ENCODE assay signal across 24 mouse cellular contexts in the genomic region with DNA sequence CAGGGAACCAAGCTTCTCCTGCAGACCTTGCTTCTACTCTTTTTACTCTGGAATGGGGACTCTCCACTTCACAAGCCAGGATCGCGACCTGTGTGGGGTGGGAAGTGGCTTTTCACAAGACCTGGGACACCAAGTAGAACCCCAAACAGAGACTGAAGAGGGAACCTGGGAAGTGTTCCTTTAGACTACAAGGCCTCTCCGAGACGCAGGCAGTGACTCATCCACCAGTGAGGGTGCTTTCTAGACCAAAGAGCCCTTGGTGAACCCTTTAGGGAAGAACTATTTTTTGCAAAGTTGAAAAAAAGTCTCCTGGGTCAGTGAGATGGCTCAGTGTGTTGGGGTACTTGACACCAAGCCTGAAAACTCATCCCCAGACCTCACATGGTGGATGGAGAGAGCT.
DNase-seq lines count a peak whose midpoint lies in the region; ATAC-seq and TF ChIP-seq lines count a peak whose summit lies in the region.
"Had no signal": no experiment of that assay in that cellular context is flagged by ENCODE, and none has a peak within 500 bp of the region (broad histone marks: within the 10 kb centered on the region; RNA-seq: fewer than 3 reads in every experiment).

No protein-coding gene starts in this region.

- ATAC-seq in lung, embryonic 16.5 days (ENCODE audit: low read depth), result no peak
- peak; percentile 73 for ATAC-seq in lung, postnatal 0 days
- no peak for ATAC-seq in intestine, embryonic 15.5 days
- ATAC-seq: activated CD4-positive, CD25-positive, alpha-beta regulatory T cell, adult 4 months; CD4-positive, CD25-positive, alpha-beta regulatory T cell, adult 4 months; Patski had no signal

- no peak overlapping the region for H3K9ac ChIP-seq in lung, embryonic 16.5 days (ENCODE audit: low read length)
- H3K9ac ChIP-seq in lung, postnatal 0 days (replicated peaks; ENCODE audit: low read depth), result no peak overlapping the region
- H3K9ac ChIP-seq in intestine, embryonic 15.5 days, result no peak overlapping the region

- DNase-seq in lung, postnatal 4 days, result no peak
- DNase-seq in lung, postnatal 0 days (ENCODE audit: low spot score), result no peak
- no peak for DNase-seq in lung, postnatal 14 days
- peak; percentile 64 for DNase-seq in 416B (ENCODE audit: low read depth)
- no peak for DNase-seq in thymus, postnatal 4 days
- DNase-seq: adrenal gland, adult 2 months; adrenal gland, adult 8-10 months; adrenal gland, postnatal 10 days; adrenal gland, postnatal 14 days; adrenal gland, postnatal 25 days; adrenal gland, postnatal 36 days; B cell, adult 2 months; cerebellum, adult 11 months; cerebellum, adult 11-12 months; cerebellum, adult 18-20 months; cerebellum, adult 2 months had no signal

- no peaks in the 10 kb centered on the region for H3K27me3 ChIP-seq in lung, embryonic 16.5 days (ENCODE audit: control insufficient read depth, insufficient read depth, low read depth, low read length)
- no peaks in the 10 kb centered on the region for H3K27me3 ChIP-seq in lung, postnatal 0 days (replicated peaks; ENCODE audit: insufficient read depth, low read length)
- no peaks in the 10 kb centered on the region for H3K27me3 ChIP-seq in intestine, embryonic 15.5 days (replicated peaks)
- H3K27me3 ChIP-seq: CH12.LX had no signal

- WGBS in lung, embryonic 16.5 days, result 78% methylated on average over 4 of the region's 4 CpGs
- WGBS in lung, postnatal 0 days, result 76% methylated on average over 4 of the region's 4 CpGs
- 89% methylated on average over 4 of the region's 4 CpGs for WGBS in intestine, embryonic 15.5 days

- TF ChIP-seq EP300 in lung, postnatal 0 days (IDR thresholded peaks at IDR 0.05), result no peak

- no peaks in the 10 kb centered on the region for H3K9me3 ChIP-seq in lung, embryonic 16.5 days (ENCODE audit: control insufficient read depth, low read length)
- no peaks in the 10 kb centered on the region for H3K9me3 ChIP-seq in lung, postnatal 0 days (ENCODE audit: low read length)
- H3K9me3 ChIP-seq in intestine, embryonic 15.5 days, result no peaks in the 10 kb centered on the region
- H3K9me3 ChIP-seq: G1E had no signal

- H3K4me2 ChIP-seq in lung, embryonic 16.5 days (ENCODE audit: low read depth, low read length), result no peak overlapping the region
- H3K4me2 ChIP-seq in lung, postnatal 0 days (replicated peaks; ENCODE audit: low read depth, low read length), result no peak overlapping the region
- no peak overlapping the region for H3K4me2 ChIP-seq in intestine, embryonic 15.5 days (replicated peaks)

- peak overlapping the region; percentile 44; the same call in 1 of the 2 replicates for H3K27ac ChIP-seq in lung, embryonic 16.5 days (ENCODE audit: low read length)
- H3K27ac ChIP-seq in lung, postnatal 0 days (ENCODE audit: low read length), result no peak overlapping the region
- H3K27ac ChIP-seq in bone marrow macrophage, adult 2 months (ENCODE audit: insufficient read depth, low read depth, low read length), result peak overlapping the region; percentile 51
- no peak overlapping the region for H3K27ac ChIP-seq in intestine, embryonic 15.5 days

- TF ChIP-seq CTCF in lung, postnatal 0 days (IDR thresholded peaks at IDR 0.05), result no peak
- no peak for TF ChIP-seq CTCF in bone marrow macrophage, adult 2 months (IDR thresholded peaks at IDR 0.05; ENCODE audit: low read depth, low read length)

- no peaks in the 10 kb centered on the region for H3K36me3 ChIP-seq in lung, embryonic 16.5 days (ENCODE audit: control insufficient read depth, insufficient read depth, low read length)
- no peaks in the 10 kb centered on the region for H3K36me3 ChIP-seq in lung, postnatal 0 days (ENCODE audit: insufficient read depth, low read length)
- H3K36me3 ChIP-seq in intestine, embryonic 15.5 days, result no peaks in the 10 kb centered on the region
- H3K36me3 ChIP-seq: G1E had no signal

- H3K4me1 ChIP-seq in lung, embryonic 16.5 days (replicated peaks; ENCODE audit: control insufficient read depth, insufficient read depth, low read length), result 0 out of 2 replicates have a peak, but pooled peaks cover 4% of the 10 kb centered on the region
- H3K4me1 ChIP-seq in lung, postnatal 0 days (ENCODE audit: insufficient read depth, low read depth, low read length), result no peaks in the 10 kb centered on the region
- H3K4me1 ChIP-seq in bone marrow macrophage, adult 2 months (ENCODE audit: control insufficient read depth, insufficient read depth, low read length), result peaks cover 29% of the 10 kb centered on the region
- H3K4me1 ChIP-seq in intestine, embryonic 15.5 days (replicated peaks), result no peaks in the 10 kb centered on the region

- no peak for TF ChIP-seq POLR2A in bone marrow macrophage, adult 2 months (IDR thresholded peaks at IDR 0.05; ENCODE audit: borderline replicate concordance, low read depth, low read length)

- no peak overlapping the region for H3K4me3 ChIP-seq in lung, embryonic 16.5 days (ENCODE audit: low read length)
- H3K4me3 ChIP-seq in lung, postnatal 0 days (ENCODE audit: low read depth, low read length), result no peak overlapping the region
- no peak overlapping the region for H3K4me3 ChIP-seq in bone marrow macrophage, adult 2 months (ENCODE audit: insufficient read depth, low read length)
- no peak overlapping the region for H3K4me3 ChIP-seq in intestine, embryonic 15.5 days (replicated peaks)

Comparison
In these comparisons a context has a peak if more than half of its experiments do, and no peak if none do; other contexts are left out.
1. H3K27ac ChIP-seq: peak in lung, embryonic 16.5 days (single experiment) and bone marrow macrophage, adult 2 months (single experiment); none in lung, postnatal 0 days (single experiment) and intestine, embryonic 15.5 days (single experiment).